Mouse (Mus musculus) erythroblast, adult 5-6 weeks (primary cell): Measurements from ENCODE around the gene Tor1a. TPM values are rescaled to one million over a fixed set of nuclear protein-coding genes. Genes with fewer than 3 reads are reported as not detected.

Experiments
- ATAC-seq: replicated peaks from 2 replicates; pipeline ENCODE4 v1.8.0; 2016; ENCODE audit warnings: moderate number of reproducible peaks, mild to moderate bottlenecking, moderate TSS enrichment, inconsistent platforms; ENCODE audit not compliant: poor library complexity, low FRiP score, severe bottlenecking
- total RNA-seq, 2 experiments: library from RNA; stranded (forward) in 1 of 2; stranded (reverse) in 1 of 2; fragments of 150-400 nt in 1 of 2; fragments of 200-764, 138-1000 nt in 1 of 2; gene quantifications; 2 replicates each; pipeline versions ENCODE4 v1.2.3 to v1.2.4; 2015 to 2017; ENCODE audit warnings: low replicate concordance in 2 of 2

Tor1a gene
- total RNA-seq (2015; ENCODE audit: low replicate concordance): 13.6 and 14.4 TPM in 2 replicates
- total RNA-seq (2017; ENCODE audit: low replicate concordance): 15.8 and 45.9 TPM in 2 replicates

DNA sequence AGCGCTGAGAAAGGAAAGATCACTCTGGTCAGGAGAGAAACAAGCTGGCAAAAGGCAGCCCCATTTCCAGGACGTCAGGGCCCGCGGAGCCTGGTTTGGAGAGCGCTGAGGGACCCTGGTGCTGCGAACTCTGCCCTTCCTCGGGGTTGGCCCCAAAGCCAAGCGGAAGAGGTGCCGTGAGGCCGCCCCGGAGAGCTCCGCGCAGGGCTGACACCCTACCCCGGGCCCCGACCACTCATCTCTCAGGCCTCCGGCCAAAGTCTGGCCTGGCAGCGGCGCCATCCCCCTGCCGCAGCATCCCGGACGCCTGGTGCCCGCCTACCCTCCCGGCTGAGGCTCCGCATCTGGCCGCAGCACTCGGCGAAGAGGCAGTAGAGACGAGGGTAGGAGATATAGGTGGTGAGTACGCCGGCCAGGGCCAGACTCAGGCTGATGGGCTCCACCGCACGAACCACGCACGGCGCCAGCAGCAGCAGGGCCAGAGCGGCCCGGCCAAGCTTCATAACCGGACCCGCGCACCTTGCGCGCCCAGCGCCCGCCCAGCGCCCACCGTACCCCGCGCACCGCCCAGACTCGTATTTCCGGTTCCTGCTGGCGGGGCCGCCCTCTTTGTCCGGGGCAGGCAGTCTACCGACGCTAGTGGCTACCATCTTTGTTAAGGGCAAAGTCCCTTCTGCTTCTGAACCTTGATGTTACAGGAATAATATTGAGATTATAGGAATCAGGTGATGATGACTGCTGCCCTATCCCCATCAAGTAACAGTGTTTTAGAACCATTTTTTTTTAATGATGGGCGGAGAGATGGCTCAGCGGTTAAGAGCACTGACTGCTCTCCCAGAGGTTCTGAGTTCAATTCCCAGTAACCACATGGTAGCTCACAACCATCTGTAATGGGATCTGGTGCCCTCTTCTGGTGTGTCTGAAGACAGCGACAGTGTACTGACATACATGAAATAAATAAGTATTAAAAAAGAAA lies at the start of gene Tor1a:
Gene Tor1a (minus strand): TSS at position 582 of the 976 bp plus-strand sequence.
- ATAC-seq: peak; percentile 89

DNA sequence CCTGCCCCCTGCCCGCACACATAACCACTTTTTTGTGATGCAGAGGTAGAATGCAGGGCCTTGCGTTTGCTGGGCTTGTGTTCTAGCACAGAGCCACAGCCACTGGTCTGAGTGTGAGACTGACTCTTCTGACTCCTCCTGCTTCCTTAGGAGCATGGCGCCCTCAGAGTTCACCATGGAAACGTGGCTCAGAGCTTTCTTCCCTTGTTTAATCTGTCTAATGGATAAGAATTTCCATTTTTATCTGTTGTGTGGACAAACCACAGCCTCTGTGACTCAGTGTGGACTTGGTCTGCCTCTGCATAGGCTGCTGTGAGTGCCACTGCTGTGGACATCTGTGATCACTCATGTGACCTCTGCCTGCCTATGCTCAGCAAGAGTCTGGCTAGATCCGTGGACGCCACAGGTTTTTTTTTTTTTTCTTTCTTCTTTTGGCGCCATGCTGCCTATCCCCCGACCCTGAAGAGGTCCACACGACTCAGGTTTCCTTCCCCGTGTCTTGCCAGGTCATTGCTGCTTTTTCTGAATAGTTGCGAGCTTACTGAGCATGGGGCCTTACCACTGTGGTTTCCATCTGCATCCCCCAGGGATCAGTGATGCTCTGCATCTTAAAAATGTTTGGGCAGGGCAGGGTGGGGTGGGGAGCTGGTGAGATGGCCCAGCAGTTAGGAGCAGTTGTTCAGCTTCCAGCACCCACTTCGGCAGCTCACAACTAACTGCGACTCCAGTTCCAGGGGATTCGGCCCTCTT lies 45.8 kb upstream of the Tor1a start:
- ATAC-seq: no peak

DNA sequence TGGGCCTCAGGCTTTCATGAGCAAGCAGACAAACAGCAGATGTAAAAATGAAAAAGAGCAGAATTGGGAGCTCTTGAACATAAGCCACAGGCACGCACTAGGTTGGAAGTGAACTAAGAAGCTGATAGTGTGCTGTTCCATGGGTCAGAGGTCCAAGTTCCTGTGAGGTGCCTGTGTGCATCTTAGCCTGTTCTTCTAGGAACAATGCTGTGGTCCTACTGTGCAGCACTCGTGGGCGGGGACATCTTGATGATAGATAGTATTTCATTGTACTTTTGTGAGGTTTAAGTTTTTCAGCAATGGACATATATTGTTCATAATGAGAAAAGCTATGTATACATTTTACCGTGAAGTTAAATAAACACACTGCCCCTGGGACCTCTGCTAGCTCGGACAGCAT lies 39.5 kb upstream of the Tor1a start:
- ATAC-seq: no peak

DNA sequence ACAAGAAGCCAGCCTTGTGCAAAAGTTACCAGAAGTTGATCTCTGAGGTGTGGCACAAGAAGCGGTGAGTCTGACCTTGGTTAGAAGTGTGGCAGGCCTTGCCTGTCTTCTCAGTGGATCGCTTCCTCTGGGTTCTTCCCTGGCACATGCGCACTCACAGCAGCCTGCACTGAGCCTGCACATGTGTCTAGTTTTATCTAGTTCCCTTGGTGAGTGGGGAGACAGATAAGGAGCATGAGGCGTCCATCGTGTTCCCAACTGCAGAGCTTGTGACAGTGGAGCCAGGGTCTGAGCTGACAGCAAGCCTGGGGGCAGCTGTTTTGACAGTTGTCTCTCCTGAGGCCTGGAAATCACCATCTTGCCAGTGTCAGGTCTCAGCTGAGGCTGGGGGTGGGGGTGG lies 38.7 kb upstream of the Tor1a start:
- peak; percentile 83 for ATAC-seq

DNA sequence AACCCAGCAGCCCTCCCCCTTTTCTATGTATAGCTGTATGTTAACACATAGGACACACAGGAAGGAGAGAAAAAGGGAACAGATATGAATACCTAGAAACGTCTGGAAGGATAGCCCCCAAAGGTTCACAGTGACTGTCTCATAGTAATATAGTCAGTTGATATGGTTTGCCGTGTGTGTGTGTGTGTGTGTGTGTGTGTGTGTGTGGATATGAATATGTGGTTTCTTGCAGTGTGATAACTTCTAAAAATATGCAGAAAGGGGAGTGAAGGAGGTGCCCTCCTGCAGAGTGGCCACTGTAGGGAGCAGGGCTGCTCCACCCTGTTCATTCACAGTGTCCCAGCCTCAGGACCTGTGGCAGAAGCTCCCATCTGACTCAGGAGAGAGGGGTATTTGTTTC lies 37.7 kb upstream of the Tor1a start:
- ATAC-seq: peak; percentile 46; the same call in 1 of the 2 replicates

DNA sequence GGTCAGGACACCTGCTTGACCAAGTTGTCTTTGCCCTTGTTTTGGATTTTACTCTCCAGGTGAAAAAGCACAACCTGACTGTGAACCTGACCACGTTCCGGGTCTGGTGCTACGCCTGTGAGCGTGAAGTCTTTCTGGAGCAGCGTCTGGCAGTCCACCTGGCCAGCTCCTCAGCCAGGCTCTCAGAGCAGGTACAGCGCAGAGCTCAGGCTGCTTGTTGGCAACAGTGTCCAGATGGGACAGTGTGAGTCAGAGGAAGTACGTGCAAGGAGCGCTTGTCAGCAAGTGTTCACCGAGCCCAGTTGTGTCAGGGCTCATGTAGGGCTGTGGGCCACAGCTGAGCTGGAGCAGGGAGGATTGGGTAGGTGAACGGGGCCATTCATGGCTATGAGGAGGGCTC lies 35.1 kb upstream of the Tor1a start:
- no peak for ATAC-seq

DNA sequence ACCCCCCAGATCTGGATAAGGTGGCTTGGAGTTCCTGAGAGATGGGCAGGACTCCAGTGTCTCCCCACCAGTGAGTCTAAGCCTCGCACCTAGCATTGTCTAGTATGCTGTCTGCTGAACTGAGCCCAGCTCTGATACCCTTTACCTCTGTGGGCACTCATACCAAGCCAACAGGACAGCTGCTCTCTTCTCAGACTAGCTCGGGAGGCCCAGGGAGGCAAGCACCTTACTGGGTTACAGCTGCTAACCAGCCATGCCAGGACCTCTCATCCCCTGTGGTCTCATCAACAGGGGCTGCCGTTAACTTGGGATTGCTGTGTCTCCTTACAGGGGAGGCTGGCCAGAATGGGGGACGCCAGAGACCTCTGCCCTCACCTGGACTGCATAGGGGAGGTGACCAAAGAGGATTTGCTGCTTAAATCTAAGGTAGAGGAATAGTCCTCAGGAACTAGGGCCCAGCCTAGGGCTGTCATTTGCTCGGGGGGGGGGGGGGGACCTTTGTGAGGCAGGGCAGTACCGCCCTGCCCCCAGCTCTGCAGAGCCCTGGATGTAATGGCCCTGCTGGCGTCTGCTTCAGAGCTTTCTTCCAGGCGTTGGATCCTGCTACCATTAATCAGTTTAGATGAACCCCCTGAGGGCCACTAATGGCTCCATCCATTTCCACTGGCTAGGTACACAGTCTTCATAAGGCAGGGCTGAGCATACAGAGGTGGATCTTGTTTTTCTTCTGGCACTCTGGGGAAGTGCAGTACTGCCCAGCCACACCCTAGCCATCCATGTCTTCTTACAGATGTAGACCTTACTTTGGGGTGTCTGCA lies 30.9 kb upstream of the Tor1a start:
- ATAC-seq: no peak

DNA sequence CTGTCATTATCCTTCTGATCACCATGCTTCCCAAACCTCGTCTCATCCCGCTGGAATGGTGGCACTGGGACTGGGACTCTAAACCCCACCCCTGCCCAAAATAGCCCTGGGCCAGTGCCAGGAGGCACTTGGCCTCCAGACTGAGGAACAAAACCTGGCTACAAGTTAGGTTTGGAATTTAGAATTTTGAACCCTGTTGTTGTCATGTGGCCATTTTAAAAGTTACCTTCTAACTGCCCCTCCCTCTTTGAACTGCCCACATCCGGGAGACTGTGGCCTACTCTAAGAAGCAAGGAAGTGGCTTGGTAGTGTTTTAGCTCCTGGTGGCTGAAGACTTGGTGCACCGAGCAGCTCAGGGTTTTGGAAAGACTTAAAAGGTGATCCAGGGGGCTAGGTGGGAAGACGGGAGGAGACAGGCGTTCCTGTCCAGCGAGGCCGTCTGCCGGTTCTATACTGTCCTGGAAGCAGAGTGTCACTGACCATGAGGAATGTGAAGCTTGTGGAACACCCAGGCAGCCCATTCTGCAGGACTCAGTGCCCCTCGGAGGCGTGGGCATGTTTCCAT lies 27.8 kb upstream of the Tor1a start:
- ATAC-seq: no peak

DNA sequence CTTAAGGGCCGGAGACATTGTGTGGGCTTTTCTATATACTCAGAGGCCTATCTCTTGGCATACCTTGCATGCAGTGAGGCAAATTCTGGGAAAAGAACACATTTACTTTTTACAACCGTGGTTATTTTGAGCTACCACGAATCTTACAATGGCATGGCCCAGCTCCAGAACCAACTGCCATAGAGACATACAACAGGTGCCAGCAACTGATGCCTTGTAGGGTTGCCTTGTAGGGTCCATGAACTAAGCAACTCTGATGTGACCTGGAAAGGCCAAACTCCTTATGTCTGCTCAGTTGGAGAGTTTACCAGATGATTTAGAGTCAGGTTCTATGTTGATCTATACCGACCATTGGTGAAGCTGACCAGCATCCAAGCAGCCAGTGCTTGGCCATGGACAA lies 27.1 kb upstream of the Tor1a start:
- no peak for ATAC-seq

DNA sequence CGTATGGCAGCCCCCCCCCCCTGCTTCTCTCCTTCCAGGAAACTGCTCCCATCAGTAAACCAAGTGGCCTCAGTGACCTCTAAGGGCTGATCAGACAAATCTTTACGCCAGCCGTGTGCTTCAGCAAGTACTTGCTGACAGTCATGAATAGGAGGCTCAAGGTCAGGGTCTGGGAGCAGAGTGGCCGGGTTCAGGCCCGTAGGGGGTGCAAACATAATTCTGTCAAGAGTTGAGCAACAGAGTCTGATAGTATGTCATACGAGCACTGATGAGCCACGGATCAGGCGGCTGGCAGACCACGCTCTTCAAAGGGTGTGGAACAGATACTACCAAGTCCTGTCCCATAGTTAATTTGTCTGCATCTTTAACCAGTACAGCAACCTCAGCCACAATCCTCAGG lies 22.5 kb upstream of the Tor1a start:
- no peak for ATAC-seq

DNA sequence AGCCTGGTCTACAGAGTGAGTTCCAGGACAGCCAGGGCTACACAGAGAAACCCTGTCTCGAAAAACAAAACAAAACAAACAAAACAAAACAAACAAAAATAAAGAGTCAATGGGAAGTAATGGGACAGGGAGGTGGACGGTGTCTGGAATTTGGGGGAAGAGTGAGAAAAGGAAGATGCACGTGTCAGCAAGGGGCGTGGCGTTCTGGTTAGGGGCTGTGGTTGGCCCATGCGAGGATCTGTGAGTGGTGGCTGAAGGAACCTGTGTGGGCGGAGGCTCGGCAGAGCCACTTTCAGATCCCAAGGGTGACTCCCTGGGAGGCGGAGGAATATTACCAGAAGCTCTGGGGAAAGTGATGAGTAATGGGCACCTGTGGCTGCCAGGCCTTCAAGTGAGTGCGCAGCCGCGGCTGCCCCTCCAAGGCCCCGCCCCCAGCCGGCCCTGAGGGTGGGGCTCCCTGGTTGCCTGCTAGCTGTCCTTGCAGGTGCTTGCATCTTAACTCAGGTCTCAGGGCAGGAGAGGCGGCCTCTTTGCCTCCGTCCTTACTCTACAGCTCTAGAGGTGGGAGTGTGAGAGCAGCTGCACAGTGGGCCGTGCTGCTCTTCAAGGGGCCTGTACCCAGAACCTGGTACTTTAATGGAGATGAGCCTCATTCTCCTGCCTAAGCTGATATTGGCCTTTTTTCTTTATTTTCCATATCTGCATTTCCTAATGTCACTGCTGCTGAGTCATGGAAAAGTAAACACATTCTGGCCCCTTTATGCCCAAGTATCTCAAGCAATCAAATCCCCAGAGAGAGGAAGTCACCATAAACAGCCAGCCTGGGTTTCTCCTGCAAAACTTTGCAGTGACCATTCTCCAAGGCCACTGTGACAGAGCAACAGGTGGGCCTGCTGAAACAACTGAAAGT lies 17.6 kb upstream of the Tor1a start:
- ATAC-seq: no peak

DNA sequence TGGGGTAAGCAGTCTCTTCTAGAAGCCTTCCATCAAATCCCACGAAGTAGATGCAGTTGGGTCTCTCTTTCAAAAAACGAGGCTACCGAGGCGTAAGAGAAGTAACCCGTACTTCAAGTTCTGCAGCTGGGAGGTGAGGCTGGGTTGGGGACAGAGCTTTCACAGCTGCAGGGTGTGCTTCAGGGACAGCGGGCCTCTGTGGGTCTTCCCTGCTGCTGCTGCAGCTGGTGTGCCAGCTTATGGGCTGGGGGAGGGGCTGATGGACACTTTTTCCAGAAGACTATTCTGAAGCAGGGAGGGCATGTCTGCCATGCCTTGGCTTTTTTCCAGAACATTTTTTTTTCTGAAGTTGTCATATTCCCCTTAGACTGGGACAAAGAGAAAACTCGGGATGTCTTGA lies 15.3 kb upstream of the Tor1a start:
- ATAC-seq: no peak

DNA sequence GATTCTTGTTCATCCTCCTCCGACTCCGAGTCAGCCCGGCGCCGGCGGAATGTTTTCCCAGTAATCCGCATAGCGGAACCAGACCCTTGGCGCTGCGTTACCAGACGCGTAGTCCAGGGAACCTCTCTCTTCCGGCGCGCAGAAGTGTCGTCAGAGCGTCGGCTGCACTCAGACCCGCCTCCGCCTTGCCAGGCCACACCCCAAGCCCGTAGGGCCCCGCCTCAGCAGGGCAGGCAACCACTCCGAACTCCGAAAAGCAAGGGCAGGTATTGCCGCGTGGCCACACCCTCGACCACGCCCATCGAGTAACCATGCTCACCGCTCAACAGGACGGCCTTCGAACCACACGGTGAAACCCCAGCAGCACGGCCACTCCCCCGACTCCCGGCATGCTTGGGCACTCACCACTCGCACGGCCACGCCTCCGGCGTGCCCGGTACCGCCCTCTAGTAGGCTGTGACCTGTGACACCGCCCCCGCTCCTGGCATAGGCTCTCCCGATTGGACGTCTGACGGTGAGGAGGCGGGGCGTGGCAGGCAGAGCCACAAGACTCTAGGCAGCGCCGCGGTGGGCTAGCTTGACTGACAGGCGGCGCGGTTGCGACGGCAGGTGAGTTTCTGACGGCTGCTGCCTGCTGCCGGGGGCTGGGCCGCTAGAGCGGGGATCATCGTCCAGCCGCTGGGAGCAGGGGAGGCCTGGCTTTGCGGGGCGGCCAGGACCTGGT lies 14.2 kb upstream of the Tor1a start, which contains the start of the genes BC005624 and Usp20:
Gene BC005624 (minus strand): TSS at position 412 of the 724 bp plus-strand sequence.
Gene Usp20 (plus strand): TSS at position 490 of the 724 bp plus-strand sequence.
- peak; percentile 93 for ATAC-seq

DNA sequence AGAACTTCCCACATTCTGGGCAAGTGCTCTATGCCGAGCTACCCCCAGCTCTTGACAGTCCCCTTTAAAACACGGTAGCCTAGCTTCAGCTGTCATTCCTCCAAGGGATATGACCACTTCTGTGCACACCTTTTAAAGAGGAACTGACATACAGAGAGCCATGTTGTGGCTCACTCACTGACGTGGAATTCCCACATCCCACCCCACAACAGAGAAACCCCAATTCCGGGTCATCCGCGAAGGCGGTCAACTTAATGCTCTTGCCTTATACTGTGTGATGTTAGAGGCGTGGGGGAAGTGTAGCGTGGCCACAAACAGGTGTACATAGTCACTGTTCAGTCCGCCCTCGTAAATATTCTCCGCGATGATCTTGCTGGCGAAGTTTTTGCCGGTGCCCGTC lies 907 bp downstream of the Tor1a start:
- peak; percentile 28; the same call in 1 of the 2 replicates for ATAC-seq

DNA sequence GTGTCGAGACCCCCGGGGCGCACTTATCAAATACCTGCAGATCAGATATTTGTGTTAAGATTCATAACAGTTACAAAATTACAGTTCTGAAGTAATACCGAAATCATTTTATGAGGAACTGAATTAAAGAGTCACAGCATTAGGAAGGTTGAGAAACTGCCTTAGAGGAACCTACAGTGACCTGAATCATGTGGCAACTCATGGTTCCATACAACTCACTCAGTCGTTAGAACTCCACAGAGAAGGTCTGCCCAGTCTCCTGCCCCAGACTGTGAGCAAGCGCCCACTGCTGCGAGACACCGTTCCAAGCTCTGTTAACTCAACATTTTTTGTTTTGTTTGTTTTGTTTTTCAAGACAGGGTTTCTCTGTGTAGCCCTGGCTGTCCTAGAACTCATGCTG lies 2.1 kb downstream of the Tor1a start:
- ATAC-seq: no peak

DNA sequence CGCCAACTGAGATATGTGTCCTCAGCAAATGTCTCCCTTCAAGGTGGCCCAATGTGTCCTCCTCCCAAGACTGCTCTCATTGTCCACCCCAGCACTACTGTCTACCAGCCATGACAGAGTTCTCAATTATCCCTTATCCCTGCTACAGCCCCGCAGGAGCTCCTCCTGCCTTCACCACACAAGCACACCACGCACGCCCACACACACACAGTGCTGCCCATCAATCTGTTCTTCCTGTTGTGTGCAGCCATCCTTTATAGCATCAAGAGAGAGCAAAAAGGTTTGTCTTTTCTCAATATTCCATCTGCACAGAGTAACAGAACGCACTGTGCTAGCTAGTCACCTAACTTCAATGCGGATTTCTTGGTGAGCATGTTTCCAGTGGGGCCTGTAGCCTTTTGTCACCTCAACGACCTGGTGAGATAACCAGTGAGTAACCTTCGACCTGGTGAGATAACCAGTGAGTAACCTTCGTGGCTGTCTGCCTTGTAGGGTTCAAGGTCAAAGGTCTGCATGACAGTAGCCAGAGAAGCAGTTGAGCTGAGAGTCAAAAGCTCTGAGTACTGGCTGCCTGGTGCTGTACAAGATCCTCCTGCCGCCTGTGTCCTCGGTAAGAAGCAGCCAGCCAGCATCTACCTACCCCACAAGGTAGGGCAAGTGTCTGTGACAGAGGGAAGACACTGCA lies 5.0 kb downstream of the Tor1a start:
- ATAC-seq: no peak

DNA sequence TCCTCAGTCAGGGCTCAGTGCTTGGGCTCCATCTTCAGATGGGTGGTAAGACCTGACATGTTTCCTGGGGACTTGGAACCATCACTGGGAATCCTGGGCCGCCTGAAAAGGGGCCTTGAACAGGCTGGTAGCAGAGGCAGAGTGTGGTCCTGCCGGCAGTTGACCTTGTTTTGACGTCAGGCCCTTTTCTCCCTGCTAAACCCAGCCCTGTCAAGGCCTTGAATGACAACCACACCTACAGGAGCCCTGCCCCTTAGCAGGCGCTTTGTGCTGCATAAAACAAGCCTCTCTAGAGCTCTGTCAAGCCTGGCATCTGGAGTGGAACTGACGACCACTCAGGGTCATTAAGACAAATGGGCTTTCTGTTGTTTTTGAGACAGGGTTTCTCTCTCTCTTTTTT lies 7.9 kb downstream of the Tor1a start:
- ATAC-seq: no peak
